Mouse (Mus musculus) kidney, adult 2 months (tissue): Measurements from ENCODE around the gene Ipo7. TPM values are rescaled to one million over a fixed set of nuclear protein-coding genes. Genes with fewer than 3 reads are reported as not detected.
A peak's percentile ranks its signal among the peaks of the same experiment; 100 is the strongest.
"Not testable (repeated sequence)": the region's sequence is repeated elsewhere in the genome, so short reads cannot be mapped to it uniquely, and the experiment has no call there.

Experiments used
- DNase-seq: peaks from one replicate; pipeline ENCODE4 v3.0.0; 2021
- H3K27ac ChIP-seq: fragments of 200-500 bp; 2 replicates; pipeline ENCODE4 v1.5.1; 2012; ENCODE audit warnings: low read depth, low read length, control low read depth, inconsistent platforms; ENCODE audit not compliant: insufficient read depth
- H3K27me3 ChIP-seq: fragments of 200-500 bp; replicated peaks from 2 replicates; pipeline ENCODE4 v1.6.1; 2012; ENCODE audit warnings: mild to moderate bottlenecking, moderate library complexity, low read length, inconsistent platforms; ENCODE audit not compliant: control insufficient read depth, insufficient read depth
- H3K36me3 ChIP-seq: fragments of 200-500 bp; 2 replicates; pipeline ENCODE4 v1.6.1; 2012; ENCODE audit warnings: mild to moderate bottlenecking, moderate library complexity, low read length, inconsistent platforms; ENCODE audit not compliant: control insufficient read depth, insufficient read depth
- H3K4me1 ChIP-seq: fragments of 200-500 bp; 2 replicates; pipeline ENCODE4 v1.6.1; 2011; ENCODE audit warnings: low read length; ENCODE audit not compliant: control insufficient read depth, insufficient read depth
- H3K4me3 ChIP-seq: fragments of 200-500 bp; 2 replicates; pipeline ENCODE4 v1.5.1; 2011; ENCODE audit warnings: mild to moderate bottlenecking, low read depth, low read length, control low read depth; ENCODE audit not compliant: insufficient read depth
- CTCF ChIP-seq: fragments of 200-500 bp; conservative IDR thresholded peaks from 2 replicates; pipeline ENCODE4 v1.5.1; 2011; ENCODE audit warnings: low read depth, mild to moderate bottlenecking, control low read depth, low read length, moderate library complexity, mixed read lengths; ENCODE audit not compliant: insufficient read depth, insufficient read length
- POLR2A ChIP-seq: fragments of 200-500 bp; IDR thresholded peaks from one replicate; pipeline ENCODE4 v1.6.1; 2011; ENCODE audit warnings: low read depth, low read length, control low read depth
- WGBS: fragments of 180-500 bp; shearing (Covaris S2); methylation state at CpG from one replicate; pipeline ENCODE4 v1.1.7; 2018; 5-methylcytosine and 5-hydroxymethylcytosine counted together
- polyA plus RNA-seq: library from polyadenylated mRNA; depleted of rRNA; stranded (reverse); fragments of >200 nt; gene quantifications from 2 replicates; pipeline ENCODE4 v1.2.3, GENCODE M21; 2012

The Ipo7 gene
- polyA plus RNA-seq, 1 experiment: 17.9 TPM

- no peak for TF ChIP-seq CTCF
- TF ChIP-seq POLR2A: no peak
- H3K4me1 ChIP-seq: peaks cover 5% of the 10 kb centered on the region; the same call in 1 of the 2 replicates
- DNase-seq: no peak
- 80% methylated on average over 1 of the region's 1 CpGs for WGBS
- no peak overlapping the region for H3K4me3 ChIP-seq
- no peak overlapping the region for H3K27ac ChIP-seq
- no peaks in the 10 kb centered on the region for H3K27me3 ChIP-seq
- H3K36me3 ChIP-seq: no peaks in the 10 kb centered on the region
Measured at GRCm38 (mm10) chr7:110023553-110023952, 5.5 kb downstream of the Ipo7 start.

- no peak overlapping the region for H3K4me3 ChIP-seq
- TF ChIP-seq POLR2A (no peak), CTCF (no peak)
- H3K4me1 ChIP-seq: no peaks in the 10 kb centered on the region
- no peak overlapping the region for H3K27ac ChIP-seq
- WGBS: 72% methylated on average over 2 of the region's 2 CpGs
- no peaks in the 10 kb centered on the region; the same call in 1 of the 2 replicates for H3K36me3 ChIP-seq
- DNase-seq: no peak
- H3K27me3 ChIP-seq: no peaks in the 10 kb centered on the region
Measured at GRCm38 (mm10) chr7:110026594-110026993, 8.5 kb downstream of the Ipo7 start.

DNA sequence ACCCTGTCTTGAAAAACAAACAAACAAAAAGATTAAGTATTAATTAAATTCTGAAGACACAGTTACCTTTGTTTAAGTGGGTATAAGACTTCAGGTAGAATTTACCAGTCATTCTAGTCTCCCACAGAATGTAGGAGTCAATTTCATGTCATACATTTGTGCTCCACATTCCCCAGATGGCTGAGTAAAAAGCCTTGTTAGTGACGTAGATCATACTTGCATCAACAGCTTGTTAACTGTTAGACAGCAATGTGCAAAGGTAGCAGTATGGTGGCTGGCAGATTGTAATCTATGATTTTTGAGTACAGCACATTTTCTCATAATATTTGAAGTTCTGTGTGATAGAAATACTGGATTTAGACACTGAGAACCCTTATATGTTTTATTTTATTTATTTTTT lies 10.8 kb downstream of the Ipo7 start:
- Histone ChIP-seq H3K4me3 (no peak overlapping the region), H3K27ac (no peak overlapping the region), H3K36me3 (peaks cover 3% of the 10 kb centered on the region), H3K27me3 (no peaks in the 10 kb centered on the region), H3K4me1 (no peaks in the 10 kb centered on the region)
- TF ChIP-seq POLR2A: no peak
- TF ChIP-seq CTCF: no peak
- WGBS: 56% methylated on average over 1 of the region's 1 CpGs
- no peak for DNase-seq

GRCm38 (mm10) chr7:110030342-110030741 lies 12.3 kb downstream of the Ipo7 start:
- Histone ChIP-seq H3K27me3 (no peaks in the 10 kb centered on the region), H3K27ac (no peak overlapping the region), H3K4me3 (no peak overlapping the region), H3K36me3 (peaks cover 4% of the 10 kb centered on the region), H3K4me1 (no peaks in the 10 kb centered on the region)
- DNase-seq: no peak
- TF ChIP-seq POLR2A (no peak), CTCF (no peak)
- 60% methylated on average over 3 of the region's 3 CpGs for WGBS

DNA sequence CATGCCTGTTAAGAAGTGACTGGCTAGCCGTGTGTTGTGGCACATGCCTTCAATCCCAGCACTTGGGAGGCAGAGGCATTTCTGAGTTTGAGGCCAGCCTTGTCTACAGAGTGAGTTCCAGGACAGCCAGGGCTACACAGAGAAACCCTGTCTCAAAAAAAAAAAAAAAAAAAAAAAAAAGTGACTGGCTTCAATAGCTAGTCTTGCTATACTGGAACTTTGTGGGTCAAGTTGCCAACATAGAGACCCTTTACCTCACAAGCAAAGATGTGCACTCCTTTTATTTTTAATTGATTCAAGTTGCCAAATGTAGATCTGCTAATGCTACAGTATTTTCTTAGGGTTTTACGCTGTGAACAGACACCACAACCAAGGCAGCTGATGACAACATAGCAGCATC lies 39.6 kb downstream of the Ipo7 start:
- not testable (repeated sequence) for H3K27me3 ChIP-seq, H3K27ac ChIP-seq, H3K4me1 ChIP-seq, H3K36me3 ChIP-seq, H3K4me3 ChIP-seq, DNase-seq
- 96% methylated on average over 2 of the region's 2 CpGs for WGBS

- no peak for DNase-seq
- no peak overlapping the region for H3K27ac ChIP-seq
- 84% methylated on average over 12 of the region's 12 CpGs for WGBS
- no peak overlapping the region for H3K4me3 ChIP-seq
- no peaks in the 10 kb centered on the region for H3K27me3 ChIP-seq
- no peak for TF ChIP-seq CTCF
- TF ChIP-seq POLR2A: no peak
- peaks cover 5% of the 10 kb centered on the region; the same call in 1 of the 2 replicates for H3K4me1 ChIP-seq
- peaks cover 2% of the 10 kb centered on the region for H3K36me3 ChIP-seq
Measured at GRCm38 (mm10) chr7:110059092-110059785, 41.2 kb downstream of the Ipo7 start.

GRCm38 (mm10) chr7:110060106-110060668 lies 42.1 kb downstream of the Ipo7 start:
- H3K4me1 ChIP-seq: peaks cover 5% of the 10 kb centered on the region; the same call in 1 of the 2 replicates
- H3K27ac ChIP-seq: peak overlapping the region; percentile 99
- H3K4me3 ChIP-seq: peak overlapping the region; percentile 99
- DNase-seq: peak; percentile 23
- no peaks in the 10 kb centered on the region for H3K27me3 ChIP-seq
- 8% methylated on average over 5 of the region's 5 CpGs for WGBS
- H3K36me3 ChIP-seq: no peaks in the 10 kb centered on the region; the same call in 1 of the 2 replicates
- TF ChIP-seq CTCF: no peak
- TF ChIP-seq POLR2A: no peak
